Mouse (Mus musculus): ENCODE data around the gene Rab15. TPM values are rescaled to one million over a fixed set of nuclear protein-coding genes. Genes with fewer than 3 reads are reported as not detected.
"Not testable (repeated sequence)": the region's sequence is repeated elsewhere in the genome, so short reads cannot be mapped to it uniquely, and the experiment has no call there.

The Rab15 gene
- polyA plus RNA-seq, 1 experiment from 2014 or later = 10.1 TPM

DNA sequence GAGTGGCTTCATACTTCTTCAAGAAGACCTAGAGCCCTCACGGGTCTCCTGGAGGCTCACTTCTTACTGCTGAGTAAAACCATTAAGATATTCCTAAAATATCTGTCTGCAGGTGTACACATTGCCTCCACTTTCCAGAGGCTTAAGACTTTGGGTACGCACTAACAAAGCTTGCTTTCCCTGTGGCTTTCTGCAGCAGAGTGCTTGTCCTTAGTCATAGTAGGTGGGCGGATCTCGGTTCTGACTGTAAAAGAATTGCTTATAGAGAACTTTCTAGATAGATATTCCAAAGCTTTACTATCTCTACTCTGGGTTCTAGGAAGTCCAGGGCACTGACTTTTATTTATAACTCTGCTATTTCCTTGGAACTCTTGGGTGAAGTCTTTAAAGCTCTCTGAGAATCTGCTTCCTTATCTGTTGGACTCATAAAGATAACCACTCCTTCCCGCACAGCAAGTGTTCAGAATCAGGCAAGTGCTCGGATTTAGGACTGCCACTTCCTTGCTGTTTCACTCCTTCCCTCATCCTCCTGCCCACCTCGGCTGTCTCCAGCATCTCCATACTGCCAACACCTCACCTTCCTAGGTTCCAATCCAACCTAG is 25.7 kb downstream of the Rab15 start:
- DNase-seq (ENCODE audit: low spot score, missing footprints) = no peak
- Histone ChIP-seq H3K27ac (ENCODE audit: low read depth, low read length) (no peak overlapping the region), H3K4me3 (ENCODE audit: low read depth, low read length) (no peak overlapping the region), H3K27me3 (ENCODE audit: control insufficient read depth, insufficient read depth, low read length) (no peaks in the 10 kb centered on the region), H3K36me3 (ENCODE audit: control insufficient read depth, insufficient read depth, low read length) (no peaks in the 10 kb centered on the region), H3K4me1 (ENCODE audit: control insufficient read depth, insufficient read depth, low read length) (peaks cover 3% of the 10 kb centered on the region; the same call in 1 of the 2 replicates), H3K9me3 (ENCODE audit: control insufficient read depth, low read length) (no peaks in the 10 kb centered on the region), H3K4me2 (no peak overlapping the region), H3K9ac (ENCODE audit: low read length) (no peak overlapping the region)
- no peak for ATAC-seq (ENCODE audit: low FRiP score)
- WGBS = 88% methylated on average over 7 of the region's 7 CpGs

DNA sequence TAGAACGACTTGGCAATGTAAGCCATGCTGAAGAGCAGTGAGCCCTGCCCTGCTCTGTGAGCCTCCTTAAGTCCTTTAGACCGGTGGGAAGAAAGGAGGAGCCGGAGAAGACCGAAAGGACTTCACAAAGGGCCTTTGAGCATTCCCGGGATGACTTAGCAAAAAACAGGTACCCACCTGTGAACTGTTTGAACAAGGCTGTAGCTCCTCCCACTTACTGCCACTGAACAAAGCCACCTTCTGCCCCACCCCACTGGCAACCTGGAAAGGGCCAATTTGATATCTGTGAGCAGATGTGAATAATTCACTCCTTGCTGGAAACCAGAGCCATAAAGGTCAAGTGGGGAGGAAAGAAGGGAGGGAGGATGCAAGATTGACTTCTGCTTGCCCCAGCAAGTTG is 27.4 kb downstream of the Rab15 start, which contains the start of gene Gpx2:
Gpx2 (minus strand) TSS at position 205 of the 400 bp plus-strand sequence.
- DNase-seq (ENCODE audit: low spot score, missing footprints) (no peak), ATAC-seq (ENCODE audit: low FRiP score) (no peak)
- no peak within 1 kb of the TSS for H3K4me3 ChIP-seq (ENCODE audit: low read depth, low read length)
- no peak within 1 kb of the TSS for H3K27ac ChIP-seq (ENCODE audit: low read depth, low read length)
- H3K4me2 ChIP-seq = no peak within 1 kb of the TSS
- 80% methylated on average over 5 of the region's 5 CpGs for WGBS
- no peaks in the 10 kb centered on the region for H3K9me3 ChIP-seq (ENCODE audit: control insufficient read depth, low read length)
- no peaks in the 10 kb centered on the region for H3K36me3 ChIP-seq (ENCODE audit: control insufficient read depth, insufficient read depth, low read length)
- no peak within 1 kb of the TSS for H3K9ac ChIP-seq (ENCODE audit: low read length)
- peaks cover 3% of the 10 kb centered on the region; the same call in 1 of the 2 replicates for H3K4me1 ChIP-seq (ENCODE audit: control insufficient read depth, insufficient read depth, low read length)
- H3K27me3 ChIP-seq (ENCODE audit: control insufficient read depth, insufficient read depth, low read length) = no peaks in the 10 kb centered on the region

DNA sequence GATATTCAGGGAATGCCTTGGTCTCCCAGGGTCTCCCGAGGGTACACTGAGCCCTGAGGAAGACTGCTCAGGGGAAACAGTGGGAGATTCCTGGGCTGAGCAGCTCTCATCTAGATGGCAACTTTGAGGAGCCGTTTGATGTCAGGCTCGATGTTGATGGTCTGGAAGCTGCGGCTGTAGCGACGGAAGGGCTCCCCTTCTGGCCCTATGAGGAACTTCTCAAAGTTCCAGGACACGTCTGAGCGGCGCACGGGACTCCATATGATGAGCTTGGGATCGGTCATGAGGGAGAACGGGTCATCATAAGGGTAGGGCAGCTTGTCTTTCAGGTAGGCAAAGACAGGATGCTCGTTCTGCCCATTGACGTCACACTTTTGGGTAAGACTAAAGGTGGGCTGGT is 30.2 kb downstream of the Rab15 start:
- ATAC-seq (ENCODE audit: low FRiP score) = not testable (repeated sequence)

DNA sequence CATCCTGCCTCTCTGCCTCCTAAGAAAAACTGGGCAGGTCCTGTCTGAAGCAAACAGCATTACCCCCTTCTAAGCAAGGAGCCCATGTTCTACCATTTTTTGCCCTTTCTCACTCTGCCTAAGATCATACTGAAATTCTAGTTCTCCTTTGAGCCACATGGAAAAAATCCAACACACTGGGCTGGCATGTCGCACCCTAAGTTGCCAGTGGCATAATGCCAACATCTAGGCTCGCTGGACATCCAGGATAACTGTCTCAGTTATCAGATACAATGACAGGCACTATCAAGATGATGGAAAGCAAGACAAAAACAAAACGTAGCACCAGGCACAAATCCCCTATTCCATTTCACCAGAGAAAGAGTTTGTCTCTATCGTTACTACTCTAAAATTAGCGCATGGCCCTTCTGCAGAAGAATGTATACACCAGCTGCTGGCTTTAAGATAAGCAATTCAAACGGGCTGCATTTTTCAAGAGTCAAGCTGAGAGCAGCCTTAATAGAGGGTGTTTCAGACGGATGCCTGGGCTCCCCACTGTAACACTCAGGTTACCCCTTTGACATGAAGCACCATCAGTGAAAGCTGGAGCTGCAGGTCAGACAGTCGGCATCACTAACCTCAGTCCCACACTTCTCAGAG is 32.1 kb downstream of the Rab15 start:
- Histone ChIP-seq H3K9ac (ENCODE audit: low read length) (no peak overlapping the region), H3K36me3 (ENCODE audit: control insufficient read depth, insufficient read depth, low read length) (no peaks in the 10 kb centered on the region), H3K27ac (ENCODE audit: low read depth, low read length) (no peak overlapping the region), H3K9me3 (ENCODE audit: control insufficient read depth, low read length) (no peaks in the 10 kb centered on the region), H3K4me2 (no peak overlapping the region), H3K4me3 (ENCODE audit: low read depth, low read length) (no peak overlapping the region), H3K4me1 (ENCODE audit: control insufficient read depth, insufficient read depth, low read length) (no peaks in the 10 kb centered on the region), H3K27me3 (ENCODE audit: control insufficient read depth, insufficient read depth, low read length) (no peaks in the 10 kb centered on the region)
- DNase-seq (ENCODE audit: low spot score, missing footprints) (no peak), ATAC-seq (ENCODE audit: low FRiP score) (no peak)
- WGBS = 74% methylated on average over 8 of the region's 8 CpGs

More for the DNA sequence above, 30.2 kb downstream of the Rab15 start:
- H3K27me3 ChIP-seq (ENCODE audit: control insufficient read depth, insufficient read depth, low read length); H3K9me3 ChIP-seq (ENCODE audit: control insufficient read depth, low read length); H3K4me3 ChIP-seq (ENCODE audit: low read depth, low read length); H3K36me3 ChIP-seq (ENCODE audit: control insufficient read depth, insufficient read depth, low read length); H3K27ac ChIP-seq (ENCODE audit: low read depth, low read length); DNase-seq (ENCODE audit: low spot score, missing footprints); H3K4me1 ChIP-seq (ENCODE audit: control insufficient read depth, insufficient read depth, low read length); H3K4me2 ChIP-seq; H3K9ac ChIP-seq (ENCODE audit: low read length): not testable (repeated sequence)
- 43% methylated on average over 14 of the region's 14 CpGs for WGBS

DNA sequence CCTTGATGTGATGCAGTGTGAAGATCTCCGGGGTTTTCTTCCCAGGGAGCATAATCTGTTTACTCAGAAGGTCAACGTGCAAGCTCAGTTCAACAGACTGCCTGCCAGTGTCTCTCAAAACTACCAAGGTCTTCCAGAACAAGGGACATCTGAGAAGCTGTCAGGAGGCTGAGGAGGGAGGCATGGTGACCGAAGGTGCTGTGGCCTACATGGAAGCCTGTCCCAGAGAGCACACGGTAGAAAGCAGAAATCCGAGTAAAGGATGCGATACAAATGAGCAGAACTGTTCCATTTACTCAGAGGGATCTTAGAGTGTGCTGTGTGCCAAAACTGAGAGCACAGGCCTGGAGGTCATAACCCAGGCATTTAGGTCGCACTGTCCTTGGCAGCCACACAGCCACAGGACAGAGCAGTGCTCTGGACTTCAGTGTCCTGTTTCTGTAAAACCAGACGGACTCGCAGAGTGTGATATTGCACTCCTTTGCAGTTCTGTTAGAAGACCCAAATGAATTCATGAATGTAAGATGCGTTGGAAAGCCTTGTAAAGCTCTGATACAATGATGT is 38.6 kb downstream of the Rab15 start:
- no peaks in the 10 kb centered on the region for H3K4me1 ChIP-seq (ENCODE audit: control insufficient read depth, insufficient read depth, low read length)
- 64% methylated on average over 10 of the region's 10 CpGs for WGBS

DNA sequence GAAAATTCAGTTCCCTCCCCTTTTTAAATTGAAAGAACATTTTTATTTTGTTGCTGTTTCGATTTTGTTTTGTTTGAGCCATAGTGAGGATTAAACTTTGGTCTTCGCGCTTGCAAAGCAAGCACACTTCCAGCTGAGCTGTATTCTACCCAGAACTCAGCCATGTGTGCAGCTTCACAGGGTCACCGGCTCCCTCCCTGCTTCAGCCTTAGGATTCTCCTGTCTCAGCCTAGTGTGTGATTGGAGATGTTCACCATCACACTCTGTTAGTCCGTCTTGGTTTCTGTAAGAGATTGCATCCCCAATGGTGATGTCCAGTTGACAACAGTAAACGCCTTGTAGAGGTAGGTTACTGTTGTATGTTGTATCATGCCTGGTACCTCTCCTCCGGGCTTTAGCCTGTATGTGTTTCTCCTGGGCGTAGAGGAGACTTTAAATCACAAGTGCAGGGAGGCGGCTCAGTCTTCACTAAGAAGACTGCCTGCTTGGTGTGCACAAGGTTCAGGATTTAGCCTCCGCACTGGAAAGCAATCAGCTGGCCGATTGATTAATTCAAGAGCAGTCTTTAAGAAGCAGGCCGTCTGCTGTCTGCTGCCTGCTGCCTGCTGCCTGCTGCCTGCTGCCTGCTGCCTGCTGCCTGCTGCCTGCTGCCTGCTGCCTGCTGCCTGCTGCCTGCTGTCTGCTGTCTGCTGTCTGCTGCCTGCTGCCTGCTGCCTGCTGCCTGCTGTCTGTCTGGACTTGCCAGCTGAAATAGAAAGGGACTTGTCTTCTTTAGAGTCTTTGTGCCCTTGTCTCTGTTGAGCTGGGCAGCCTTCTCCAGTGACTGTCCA is 41.9 kb downstream of the Rab15 start:
- peak; percentile 40; the same call in 1 of the 2 replicates for ATAC-seq (ENCODE audit: low FRiP score)
- Histone ChIP-seq H3K27ac (ENCODE audit: low read depth, low read length) (peak overlapping the region; percentile 30; the same call in 1 of the 2 replicates), H3K4me3 (ENCODE audit: low read depth, low read length) (no peak overlapping the region), H3K36me3 (ENCODE audit: control insufficient read depth, insufficient read depth, low read length) (no peaks in the 10 kb centered on the region), H3K9me3 (ENCODE audit: control insufficient read depth, low read length) (no peaks in the 10 kb centered on the region), H3K9ac (ENCODE audit: low read length) (no peak overlapping the region), H3K4me2 (no peak overlapping the region), H3K27me3 (ENCODE audit: control insufficient read depth, insufficient read depth, low read length) (no peaks in the 10 kb centered on the region), H3K4me1 (ENCODE audit: control insufficient read depth, insufficient read depth, low read length) (no peaks in the 10 kb centered on the region)
- 59% methylated on average over 12 of the region's 12 CpGs for WGBS
- peak; percentile 85 for DNase-seq (ENCODE audit: low spot score, missing footprints)

More for the DNA sequence above, 38.6 kb downstream of the Rab15 start:
- no peak overlapping the region for H3K4me2 ChIP-seq
- no peak overlapping the region for H3K9ac ChIP-seq (ENCODE audit: low read length)
- no peaks in the 10 kb centered on the region for H3K9me3 ChIP-seq (ENCODE audit: control insufficient read depth, low read length)
- DNase-seq (ENCODE audit: low spot score, missing footprints) (no peak), ATAC-seq (ENCODE audit: low FRiP score) (no peak)
- no peak overlapping the region for H3K27ac ChIP-seq (ENCODE audit: low read depth, low read length)
- H3K27me3 ChIP-seq (ENCODE audit: control insufficient read depth, insufficient read depth, low read length) = no peaks in the 10 kb centered on the region
- H3K36me3 ChIP-seq (ENCODE audit: control insufficient read depth, insufficient read depth, low read length) = no peaks in the 10 kb centered on the region
- H3K4me3 ChIP-seq (ENCODE audit: low read depth, low read length) = no peak overlapping the region

DNA sequence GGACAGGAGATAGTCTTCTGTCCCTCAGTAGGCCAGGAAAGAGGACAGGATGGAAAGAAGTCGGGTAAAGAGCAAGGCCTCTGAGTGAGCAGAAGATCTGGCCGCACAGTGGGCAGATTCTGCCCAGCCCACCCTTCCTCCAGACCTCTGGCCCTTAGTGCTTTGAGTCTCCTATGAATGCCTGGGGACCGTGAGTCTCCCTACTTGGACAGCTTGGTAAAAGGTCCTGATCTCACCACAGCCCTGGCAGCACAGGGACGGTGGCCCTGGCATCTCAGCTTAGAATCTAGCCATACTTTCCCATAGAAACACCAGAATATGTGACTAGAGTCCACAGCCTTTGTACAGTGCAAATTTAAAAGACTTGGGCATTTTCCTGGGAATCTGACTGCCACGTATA is 42.8 kb downstream of the Rab15 start:
- no peaks in the 10 kb centered on the region for H3K36me3 ChIP-seq (ENCODE audit: control insufficient read depth, insufficient read depth, low read length)

DNA sequence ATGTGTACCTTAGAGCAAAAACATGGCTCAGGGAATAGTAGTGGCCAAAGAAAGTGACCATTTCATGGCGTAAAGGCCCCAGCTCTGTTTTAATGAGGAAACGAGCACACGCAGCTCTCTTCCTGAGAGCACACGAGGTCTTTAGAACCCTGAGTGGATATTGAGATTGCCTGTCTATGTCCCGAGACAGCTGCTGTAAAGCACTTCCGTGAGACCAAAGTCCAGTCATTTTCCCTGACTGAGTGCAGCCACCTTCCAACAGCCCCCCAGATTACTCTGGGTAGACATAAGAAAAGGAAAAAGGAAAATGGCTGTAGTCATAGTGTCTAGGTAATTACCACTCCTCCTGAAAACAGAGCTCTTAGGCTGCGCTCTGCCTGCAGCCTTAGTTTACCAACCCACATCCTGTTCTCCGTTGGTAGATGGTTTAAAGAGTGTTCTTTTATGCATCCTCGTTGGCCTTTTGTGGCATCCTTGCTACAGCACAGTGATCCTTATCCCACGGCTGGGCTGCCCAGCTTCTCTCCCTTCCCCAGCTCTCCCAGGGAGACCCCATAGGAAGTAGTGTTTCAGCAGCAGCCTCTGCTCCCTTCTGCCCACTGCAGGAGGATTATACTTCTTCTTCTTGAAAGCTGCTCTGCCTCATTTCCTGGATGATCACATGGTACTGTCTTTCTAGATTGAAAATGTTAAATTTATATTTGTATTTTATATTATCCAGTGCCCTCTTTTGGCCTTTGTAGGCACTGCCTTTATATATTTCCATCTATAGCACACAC is 44.2 kb downstream of the Rab15 start:
- Histone ChIP-seq H3K27me3 (ENCODE audit: control insufficient read depth, insufficient read depth, low read length) (no peaks in the 10 kb centered on the region), H3K4me2 (no peak overlapping the region), H3K4me1 (ENCODE audit: control insufficient read depth, insufficient read depth, low read length) (no peaks in the 10 kb centered on the region), H3K9ac (ENCODE audit: low read length) (no peak overlapping the region), H3K4me3 (ENCODE audit: low read depth, low read length) (no peak overlapping the region), H3K9me3 (ENCODE audit: control insufficient read depth, low read length) (no peaks in the 10 kb centered on the region), H3K27ac (ENCODE audit: low read depth, low read length) (no peak overlapping the region), H3K36me3 (ENCODE audit: control insufficient read depth, insufficient read depth, low read length) (no peaks in the 10 kb centered on the region)
- WGBS = 87% methylated on average over 10 of the region's 10 CpGs
- ATAC-seq (ENCODE audit: low FRiP score) (no peak), DNase-seq (ENCODE audit: low spot score, missing footprints) (peak; percentile 70)

More for the DNA sequence above, 42.8 kb downstream of the Rab15 start:
- Histone ChIP-seq H3K4me3 (ENCODE audit: low read depth, low read length) (no peak overlapping the region), H3K27ac (ENCODE audit: low read depth, low read length) (no peak overlapping the region), H3K4me1 (ENCODE audit: control insufficient read depth, insufficient read depth, low read length) (no peaks in the 10 kb centered on the region), H3K9ac (ENCODE audit: low read length) (no peak overlapping the region), H3K4me2 (no peak overlapping the region), H3K9me3 (ENCODE audit: control insufficient read depth, low read length) (no peaks in the 10 kb centered on the region), H3K27me3 (ENCODE audit: control insufficient read depth, insufficient read depth, low read length) (no peaks in the 10 kb centered on the region)
- ATAC-seq (ENCODE audit: low FRiP score) (no peak), DNase-seq (ENCODE audit: low spot score, missing footprints) (no peak)
- 82% methylated on average over 5 of the region's 5 CpGs for WGBS
